Mouse (Mus musculus): ENCODE results near the gene Gcfc2. TPM values are rescaled to one million over a fixed set of nuclear protein-coding genes. Genes with fewer than 3 reads are reported as not detected.
A peak's percentile ranks its signal among the peaks of the same experiment; 100 is the strongest.

The Gcfc2 gene
- polyA plus RNA-seq, 1 experiment: 1.0 TPM

DNA sequence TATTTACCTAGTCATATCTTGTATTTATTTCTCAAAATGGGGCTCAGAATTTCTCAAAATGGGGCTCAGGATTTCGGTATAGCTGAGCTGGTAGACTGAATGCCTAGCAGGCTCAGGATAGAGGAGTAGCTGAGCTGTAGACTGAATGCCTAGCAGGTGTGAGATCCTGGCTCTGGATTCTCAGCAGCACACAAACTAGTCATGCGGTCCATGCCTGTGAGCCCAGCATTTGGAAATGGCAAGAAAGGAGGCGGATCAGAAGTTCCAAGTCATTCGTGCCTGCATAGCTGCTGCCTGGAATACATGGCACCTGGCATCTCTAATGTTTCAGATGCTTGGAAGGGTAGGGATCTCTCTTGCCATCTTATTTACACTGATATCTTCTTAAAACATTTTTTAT lies 5.9 kb downstream of the Gcfc2 start:
- 93% methylated on average over 4 of the region's 4 CpGs for WGBS
- no peak overlapping the region for H3K4me3 ChIP-seq (ENCODE audit: low read depth, low read length)
- H3K27me3 ChIP-seq (ENCODE audit: control insufficient read depth, insufficient read depth, low read length): no peaks in the 10 kb centered on the region
- H3K36me3 ChIP-seq (ENCODE audit: control insufficient read depth, insufficient read depth, low read length): peaks cover 31% of the 10 kb centered on the region
- no peak overlapping the region for H3K27ac ChIP-seq (ENCODE audit: insufficient read depth, low read depth, low read length)
- no peaks in the 10 kb centered on the region for H3K4me1 ChIP-seq (ENCODE audit: control insufficient read depth, insufficient read depth, insufficient read length, low read length)
- no peak for TF ChIP-seq CTCF (IDR thresholded peaks at IDR 0.05; ENCODE audit: extremely low read depth, insufficient read length, insufficient replicate concordance, low read depth, low read length)
- TF ChIP-seq POLR2A (IDR thresholded peaks at IDR 0.05; ENCODE audit: low read depth, low read length): no peak

DNA sequence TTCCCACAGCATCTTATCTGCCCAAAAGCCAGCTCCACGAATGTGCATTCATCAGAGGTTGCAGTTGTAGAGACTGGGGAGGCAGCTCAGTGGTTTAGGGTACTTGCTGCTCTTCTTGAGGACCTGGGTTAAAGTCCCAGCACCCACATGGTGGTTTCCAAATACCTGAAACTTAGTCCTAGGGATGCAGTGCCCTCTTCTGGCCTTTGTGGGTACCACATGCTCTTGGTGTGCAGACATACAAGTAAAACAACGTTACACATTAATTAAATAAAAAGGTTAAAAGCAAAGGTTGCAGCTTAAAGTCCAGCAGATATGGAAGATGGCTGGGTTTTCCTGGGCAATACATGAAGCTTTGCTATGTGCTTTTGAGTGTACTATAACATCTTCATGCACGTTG lies 9.8 kb downstream of the Gcfc2 start:
- no peaks in the 10 kb centered on the region for H3K27me3 ChIP-seq (ENCODE audit: control insufficient read depth, insufficient read depth, low read length)
- 90% methylated on average over 3 of the region's 3 CpGs for WGBS
- peaks cover 37% of the 10 kb centered on the region for H3K36me3 ChIP-seq (ENCODE audit: control insufficient read depth, insufficient read depth, low read length)
- H3K4me3 ChIP-seq (ENCODE audit: low read depth, low read length): no peak overlapping the region
- H3K27ac ChIP-seq (ENCODE audit: insufficient read depth, low read depth, low read length): no peak overlapping the region
- TF ChIP-seq POLR2A (IDR thresholded peaks at IDR 0.05; ENCODE audit: low read depth, low read length) (no peak), CTCF (IDR thresholded peaks at IDR 0.05; ENCODE audit: extremely low read depth, insufficient read length, insufficient replicate concordance, low read depth, low read length) (peak; percentile 21; the same call in 1 of the 2 replicates)
- H3K4me1 ChIP-seq (ENCODE audit: control insufficient read depth, insufficient read depth, insufficient read length, low read length): no peaks in the 10 kb centered on the region

DNA sequence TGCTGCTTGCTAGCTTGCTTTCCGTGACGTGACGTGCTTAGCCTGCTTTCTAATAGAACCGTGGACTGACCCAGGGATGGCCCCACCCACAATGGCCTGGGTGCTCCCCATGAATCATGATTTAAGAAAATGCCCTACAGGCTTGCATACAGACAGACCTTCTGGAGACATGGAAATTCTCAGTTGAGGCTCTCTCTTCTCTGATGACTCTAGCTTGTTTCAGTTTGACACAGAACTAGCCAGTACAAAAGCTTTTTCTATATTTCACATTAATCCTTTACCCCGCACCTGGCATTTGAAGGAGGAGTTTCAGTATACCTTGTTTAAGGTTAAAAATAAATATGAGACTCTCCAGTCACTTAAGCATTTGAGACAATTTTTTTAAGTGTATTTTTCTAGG lies 18.2 kb downstream of the Gcfc2 start:
- WGBS: 90% methylated on average over 5 of the region's 5 CpGs
- no peak overlapping the region for H3K4me3 ChIP-seq (ENCODE audit: low read depth, low read length)
- H3K36me3 ChIP-seq (ENCODE audit: control insufficient read depth, insufficient read depth, low read length): peaks cover 30% of the 10 kb centered on the region
- no peaks in the 10 kb centered on the region for H3K4me1 ChIP-seq (ENCODE audit: control insufficient read depth, insufficient read depth, insufficient read length, low read length)
- no peak for TF ChIP-seq POLR2A (IDR thresholded peaks at IDR 0.05; ENCODE audit: low read depth, low read length)
- TF ChIP-seq CTCF (IDR thresholded peaks at IDR 0.05; ENCODE audit: extremely low read depth, insufficient read length, insufficient replicate concordance, low read depth, low read length): no peak
- H3K27ac ChIP-seq (ENCODE audit: insufficient read depth, low read depth, low read length): no peak overlapping the region
- no peaks in the 10 kb centered on the region for H3K27me3 ChIP-seq (ENCODE audit: control insufficient read depth, insufficient read depth, low read length)

DNA sequence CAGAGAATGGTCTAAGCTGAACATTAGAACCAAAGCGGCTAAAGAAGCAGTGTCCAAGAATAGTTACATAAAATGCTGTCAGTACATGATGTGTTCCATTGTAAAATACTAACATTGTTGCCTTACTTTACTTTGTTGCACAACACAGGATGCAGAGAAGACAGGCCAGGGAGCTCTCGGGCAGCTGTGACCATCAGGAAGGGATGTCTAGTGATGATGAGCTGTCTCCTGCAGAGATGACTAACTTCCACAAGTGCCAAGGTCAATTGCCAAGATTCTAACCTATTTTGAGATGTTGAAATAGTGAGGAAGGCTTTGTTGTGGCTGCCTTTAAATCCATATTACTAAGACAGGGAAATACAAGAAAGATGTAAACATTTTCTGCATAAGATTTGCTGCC lies 19.8 kb downstream of the Gcfc2 start:
- Histone ChIP-seq H3K4me1 (ENCODE audit: control insufficient read depth, insufficient read depth, insufficient read length, low read length) (no peaks in the 10 kb centered on the region), H3K4me3 (ENCODE audit: low read depth, low read length) (no peak overlapping the region), H3K27me3 (ENCODE audit: control insufficient read depth, insufficient read depth, low read length) (no peaks in the 10 kb centered on the region), H3K27ac (ENCODE audit: insufficient read depth, low read depth, low read length) (no peak overlapping the region), H3K36me3 (ENCODE audit: control insufficient read depth, insufficient read depth, low read length) (peaks cover 28% of the 10 kb centered on the region)
- 92% methylated on average over 2 of the region's 2 CpGs for WGBS
- TF ChIP-seq POLR2A (IDR thresholded peaks at IDR 0.05; ENCODE audit: low read depth, low read length) (no peak), CTCF (IDR thresholded peaks at IDR 0.05; ENCODE audit: extremely low read depth, insufficient read length, insufficient replicate concordance, low read depth, low read length) (no peak)

DNA sequence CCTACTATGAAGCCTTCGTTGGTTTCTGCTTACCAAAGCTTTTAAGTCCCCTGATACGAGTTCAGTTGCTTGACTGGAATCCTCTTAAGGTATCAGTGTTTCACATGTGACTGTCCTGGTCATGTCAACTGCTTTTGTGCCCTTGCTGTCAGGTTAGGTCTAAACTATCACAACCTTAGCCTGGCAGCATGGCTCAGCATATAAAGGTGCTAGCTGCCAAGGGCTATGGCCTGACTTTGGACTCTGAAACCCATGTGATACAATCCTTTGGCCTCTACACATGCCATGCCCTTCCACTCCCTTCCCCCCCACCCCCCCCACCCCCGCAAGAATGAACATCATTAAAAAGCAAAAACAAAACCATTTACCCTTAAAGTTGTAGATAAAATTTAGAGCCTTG lies 21.0 kb downstream of the Gcfc2 start:
- 82% methylated on average over 3 of the region's 3 CpGs for WGBS
- TF ChIP-seq POLR2A (IDR thresholded peaks at IDR 0.05; ENCODE audit: low read depth, low read length) (no peak), CTCF (IDR thresholded peaks at IDR 0.05; ENCODE audit: extremely low read depth, insufficient read length, insufficient replicate concordance, low read depth, low read length) (no peak)
- peaks cover 30% of the 10 kb centered on the region for H3K36me3 ChIP-seq (ENCODE audit: control insufficient read depth, insufficient read depth, low read length)
- no peak overlapping the region for H3K4me3 ChIP-seq (ENCODE audit: low read depth, low read length)
- H3K27me3 ChIP-seq (ENCODE audit: control insufficient read depth, insufficient read depth, low read length): no peaks in the 10 kb centered on the region
- H3K4me1 ChIP-seq (ENCODE audit: control insufficient read depth, insufficient read depth, insufficient read length, low read length): no peaks in the 10 kb centered on the region
- no peak overlapping the region for H3K27ac ChIP-seq (ENCODE audit: insufficient read depth, low read depth, low read length)

DNA sequence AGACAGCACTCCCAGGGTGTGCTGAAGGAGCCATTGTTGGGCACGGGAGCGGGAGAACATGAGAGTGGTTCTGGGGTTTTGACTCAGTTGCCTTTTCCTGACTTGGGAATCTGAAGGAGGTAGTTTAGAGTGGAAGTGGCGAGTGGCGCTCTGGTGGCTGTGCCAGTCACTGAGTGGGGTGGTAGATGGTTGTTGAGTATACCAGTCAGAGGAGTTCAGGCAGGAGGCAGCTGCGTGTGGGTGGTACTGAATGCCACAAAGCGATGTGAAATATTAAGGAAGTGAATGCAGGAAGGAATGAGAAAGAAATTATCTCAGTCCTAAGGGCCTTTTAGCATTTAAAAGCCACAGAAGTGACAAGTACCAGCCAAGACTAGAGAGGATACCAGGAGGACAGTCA lies 23.4 kb downstream of the Gcfc2 start:
- WGBS: 95% methylated on average over 6 of the region's 6 CpGs
- TF ChIP-seq POLR2A (IDR thresholded peaks at IDR 0.05; ENCODE audit: low read depth, low read length) (no peak), CTCF (IDR thresholded peaks at IDR 0.05; ENCODE audit: extremely low read depth, insufficient read length, insufficient replicate concordance, low read depth, low read length) (no peak)
- H3K4me3 ChIP-seq (ENCODE audit: low read depth, low read length): no peak overlapping the region

DNA sequence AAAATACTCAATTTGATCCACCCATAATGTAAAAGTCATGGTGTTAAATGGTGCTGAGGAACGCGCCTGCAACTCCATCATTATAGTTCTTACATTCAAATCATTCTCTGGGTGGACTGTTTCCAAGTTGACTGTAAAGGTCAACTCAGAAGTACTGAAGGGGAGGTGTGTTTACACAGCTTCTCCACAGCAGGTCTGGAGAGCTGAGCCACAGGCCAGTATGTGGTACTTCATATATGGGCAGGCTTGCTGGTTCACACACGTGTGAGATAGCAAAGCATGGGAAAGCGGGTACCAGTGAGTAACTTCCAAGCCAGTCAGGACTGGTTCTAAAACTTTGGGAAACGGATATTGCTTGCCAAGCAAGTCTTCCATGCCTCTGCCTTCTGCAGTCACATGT lies 31.7 kb downstream of the Gcfc2 start:
- TF ChIP-seq POLR2A (IDR thresholded peaks at IDR 0.05; ENCODE audit: low read depth, low read length) (no peak), CTCF (IDR thresholded peaks at IDR 0.05; ENCODE audit: extremely low read depth, insufficient read length, insufficient replicate concordance, low read depth, low read length) (no peak)
- Histone ChIP-seq H3K4me3 (ENCODE audit: low read depth, low read length) (no peak overlapping the region), H3K36me3 (ENCODE audit: control insufficient read depth, insufficient read depth, low read length) (peaks cover 36% of the 10 kb centered on the region)

More for the DNA sequence above, 23.4 kb downstream of the Gcfc2 start:
- Histone ChIP-seq H3K27me3 (ENCODE audit: control insufficient read depth, insufficient read depth, low read length) (no peaks in the 10 kb centered on the region), H3K4me1 (ENCODE audit: control insufficient read depth, insufficient read depth, insufficient read length, low read length) (no peaks in the 10 kb centered on the region), H3K36me3 (ENCODE audit: control insufficient read depth, insufficient read depth, low read length) (peaks cover 26% of the 10 kb centered on the region), H3K27ac (ENCODE audit: insufficient read depth, low read depth, low read length) (no peak overlapping the region)

More for the DNA sequence above, 31.7 kb downstream of the Gcfc2 start:
- Histone ChIP-seq H3K27me3 (ENCODE audit: control insufficient read depth, insufficient read depth, low read length) (no peaks in the 10 kb centered on the region; the same call in 1 of the 2 replicates), H3K27ac (ENCODE audit: insufficient read depth, low read depth, low read length) (no peak overlapping the region), H3K4me1 (ENCODE audit: control insufficient read depth, insufficient read depth, insufficient read length, low read length) (no peaks in the 10 kb centered on the region)
- 84% methylated on average over 5 of the region's 5 CpGs for WGBS
